Mouse (Mus musculus) heart, embryonic 16.5 days (tissue): ENCODE results near the gene Rnf168. TPM values are rescaled to one million over a fixed set of nuclear protein-coding genes. Genes with fewer than 3 reads are reported as not detected.

Experiments used
- ATAC-seq: fragments of 200-750 bp; cut with Nextera tagmentation; replicated peaks from 2 replicates; pipeline ENCODE4 v1.8.0; 2017; ENCODE audit warnings: moderate number of reproducible peaks; ENCODE audit not compliant: insufficient read depth, low FRiP score; ENCODE audit errors: extremely low read depth
- H3K27ac ChIP-seq: fragments of 300-500 bp; sonication (generic); 2 replicates; pipeline ENCODE4 v1.5.1; 2014; ENCODE audit warnings: mild to moderate bottlenecking, low read length, control low read depth, moderate library complexity
- H3K27me3 ChIP-seq: fragments of 300-500 bp; sonication (generic); 2 replicates; pipeline ENCODE4 v1.6.1; 2014; ENCODE audit warnings: low read length, mixed read lengths; ENCODE audit not compliant: control insufficient read depth, insufficient read depth
- H3K36me3 ChIP-seq: fragments of 300-500 bp; sonication (generic); 2 replicates; pipeline ENCODE4 v1.6.1; 2014; ENCODE audit not compliant: control insufficient read depth, insufficient read depth
- H3K4me1 ChIP-seq: fragments of 300-500 bp; sonication (generic); 2 replicates; pipeline ENCODE4 v1.6.1; 2014; ENCODE audit warnings: low read length, mixed read lengths; ENCODE audit not compliant: control insufficient read depth, insufficient read depth
- H3K4me2 ChIP-seq: fragments of 300-500 bp; sonication (generic); 2 replicates; pipeline ENCODE4 v1.6.1; 2014; ENCODE audit warnings: low read depth, mild to moderate bottlenecking, control low read depth, low read length
- H3K4me3 ChIP-seq: fragments of 300-500 bp; sonication (generic); 2 replicates; pipeline ENCODE4 v1.5.1; 2014; ENCODE audit warnings: mild to moderate bottlenecking, control low read depth, low read length
- H3K9ac ChIP-seq: fragments of 300-500 bp; sonication (generic); 2 replicates; pipeline ENCODE4 v1.6.1; 2014; ENCODE audit warnings: low read length, control low read depth
- H3K9me3 ChIP-seq: fragments of 300-500 bp; sonication (generic); replicated peaks from 2 replicates; pipeline ENCODE4 v1.6.1; 2016; ENCODE audit warnings: low read length; ENCODE audit not compliant: control insufficient read depth
- WGBS: fragments of 180-500 bp; shearing (Covaris S2); extraction: QIAGEN DNeasy Blood & Tissue Kit; methylation state at CpG from one replicate; pipeline ENCODE4 v1.1.7; 2014; 5-methylcytosine and 5-hydroxymethylcytosine counted together
- polyA plus RNA-seq: library from polyadenylated mRNA; unstranded; fragments of >200 nt; fragmentation: Nextera tagmentation; extraction: Ambion mirVana; gene quantifications from 2 replicates; pipeline ENCODE4 v1.2.1, GENCODE M21; 2015

Gene Rnf168
- polyA plus RNA-seq, 1 experiment from 2014 or later: 17.3 TPM

DNA sequence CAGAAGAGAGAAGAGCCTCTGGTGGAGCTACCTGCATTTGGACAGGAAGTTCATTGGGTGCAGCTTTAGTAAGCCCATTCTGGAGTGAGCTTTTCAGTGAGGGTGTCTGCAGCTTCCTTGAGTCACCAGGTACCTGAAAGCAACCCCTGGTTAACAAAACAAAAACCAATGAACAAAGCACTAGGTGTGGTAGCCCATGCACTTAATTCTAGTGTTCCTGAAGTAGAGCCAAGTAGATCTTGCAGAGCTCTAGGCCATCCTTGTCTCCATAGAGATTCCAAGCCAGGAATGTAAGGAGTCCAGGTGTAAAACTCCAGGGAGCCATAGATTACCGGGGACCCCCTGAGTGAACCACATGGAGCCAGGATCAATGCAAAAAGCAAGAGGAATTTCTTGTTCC lies 25.8 kb downstream of the Rnf168 start:
- H3K9me3 ChIP-seq: no peaks in the 10 kb centered on the region
- H3K36me3 ChIP-seq: peaks cover 25% of the 10 kb centered on the region
- no peak overlapping the region for H3K4me3 ChIP-seq
- no peaks in the 10 kb centered on the region for H3K4me1 ChIP-seq
- no peak overlapping the region for H3K9ac ChIP-seq
- WGBS: 41% methylated on average over 1 of the region's 1 CpGs
- H3K27ac ChIP-seq: no peak overlapping the region
- H3K27me3 ChIP-seq: no peaks in the 10 kb centered on the region
- ATAC-seq: no peak
- no peak overlapping the region for H3K4me2 ChIP-seq

GRCm38 (mm10) chr16:32303886-32304285 lies 26.6 kb downstream of the Rnf168 start:
- Histone ChIP-seq H3K27me3 (no peaks in the 10 kb centered on the region), H3K9ac (no peak overlapping the region), H3K4me1 (no peaks in the 10 kb centered on the region), H3K4me3 (no peak overlapping the region), H3K27ac (no peak overlapping the region), H3K9me3 (no peaks in the 10 kb centered on the region), H3K36me3 (peaks cover 17% of the 10 kb centered on the region), H3K4me2 (no peak overlapping the region)
- WGBS: 81% methylated on average over 7 of the region's 7 CpGs
- no peak for ATAC-seq

DNA sequence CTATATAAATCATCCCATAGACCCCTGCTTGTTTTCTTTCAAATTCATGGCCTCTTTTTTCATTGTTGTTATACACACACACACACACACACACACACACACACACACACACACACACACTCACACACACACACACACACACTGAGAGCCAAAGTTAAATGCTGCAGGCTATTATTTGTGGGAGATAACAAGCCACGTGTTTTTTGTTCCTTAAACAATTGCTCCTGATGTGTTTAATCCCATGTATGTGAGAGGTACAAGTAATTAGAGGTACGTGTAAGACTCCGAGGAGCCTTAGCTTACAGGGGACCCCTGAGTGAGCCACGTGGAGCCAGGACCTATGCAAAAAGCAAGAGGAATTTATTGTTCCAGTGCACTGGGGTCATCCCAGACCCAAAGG lies 34.7 kb downstream of the Rnf168 start:
- Histone ChIP-seq H3K4me2 (no peak overlapping the region), H3K27me3 (no peaks in the 10 kb centered on the region), H3K9ac (no peak overlapping the region), H3K36me3 (no peaks in the 10 kb centered on the region), H3K9me3 (no peaks in the 10 kb centered on the region), H3K27ac (no peak overlapping the region), H3K4me1 (0 out of 2 replicates have a peak, but pooled peaks cover 4% of the 10 kb centered on the region), H3K4me3 (no peak overlapping the region)
- ATAC-seq: no peak
- 78% methylated on average over 4 of the region's 4 CpGs for whole genome bisulfite sequencing

GRCm38 (mm10) chr16:32312386-32312785 lies 35.1 kb downstream of the Rnf168 start:
- Histone ChIP-seq H3K27ac (no peak overlapping the region), H3K36me3 (no peaks in the 10 kb centered on the region), H3K4me1 (0 out of 2 replicates have a peak, but pooled peaks cover 5% of the 10 kb centered on the region), H3K4me3 (no peak overlapping the region), H3K27me3 (no peaks in the 10 kb centered on the region), H3K9me3 (no peaks in the 10 kb centered on the region), H3K4me2 (no peak overlapping the region), H3K9ac (no peak overlapping the region)
- 42% methylated on average over 5 of the region's 5 CpGs for WGBS
- no peak for ATAC-seq

GRCm38 (mm10) chr16:32312859-32313258 lies 35.6 kb downstream of the Rnf168 start:
- 71% methylated on average over 4 of the region's 4 CpGs for WGBS
- no peak overlapping the region for H3K4me2 ChIP-seq
- H3K27me3 ChIP-seq: no peaks in the 10 kb centered on the region
- no peak overlapping the region for H3K27ac ChIP-seq
- no peak overlapping the region for H3K9ac ChIP-seq
- no peaks in the 10 kb centered on the region for H3K36me3 ChIP-seq
- H3K4me1 ChIP-seq: 0 out of 2 replicates have a peak, but pooled peaks cover 5% of the 10 kb centered on the region
- no peak for ATAC-seq
- H3K4me3 ChIP-seq: no peak overlapping the region
- H3K9me3 ChIP-seq: no peaks in the 10 kb centered on the region

- Histone ChIP-seq H3K4me3 (no peak overlapping the region), H3K36me3 (no peaks in the 10 kb centered on the region), H3K4me2 (no peak overlapping the region), H3K4me1 (0 out of 2 replicates have a peak, but pooled peaks cover 5% of the 10 kb centered on the region), H3K9ac (no peak overlapping the region), H3K27me3 (no peaks in the 10 kb centered on the region), H3K9me3 (no peaks in the 10 kb centered on the region), H3K27ac (no peak overlapping the region)
- ATAC-seq: no peak
- 57% methylated on average over 2 of the region's 2 CpGs for WGBS
These were observed 39.3 kb downstream of the Rnf168 start for GRCm38 (mm10) chr16:32316601-32317000.

GRCm38 (mm10) chr16:32323953-32324352 lies 46.7 kb downstream of the Rnf168 start:
- Histone ChIP-seq H3K36me3 (no peaks in the 10 kb centered on the region), H3K27me3 (no peaks in the 10 kb centered on the region), H3K27ac (no peak overlapping the region), H3K9ac (no peak overlapping the region), H3K9me3 (no peaks in the 10 kb centered on the region), H3K4me3 (no peak overlapping the region), H3K4me1 (no peaks in the 10 kb centered on the region), H3K4me2 (no peak overlapping the region)
- no peak for ATAC-seq
- 24% methylated on average over 7 of the region's 7 CpGs for WGBS

DNA sequence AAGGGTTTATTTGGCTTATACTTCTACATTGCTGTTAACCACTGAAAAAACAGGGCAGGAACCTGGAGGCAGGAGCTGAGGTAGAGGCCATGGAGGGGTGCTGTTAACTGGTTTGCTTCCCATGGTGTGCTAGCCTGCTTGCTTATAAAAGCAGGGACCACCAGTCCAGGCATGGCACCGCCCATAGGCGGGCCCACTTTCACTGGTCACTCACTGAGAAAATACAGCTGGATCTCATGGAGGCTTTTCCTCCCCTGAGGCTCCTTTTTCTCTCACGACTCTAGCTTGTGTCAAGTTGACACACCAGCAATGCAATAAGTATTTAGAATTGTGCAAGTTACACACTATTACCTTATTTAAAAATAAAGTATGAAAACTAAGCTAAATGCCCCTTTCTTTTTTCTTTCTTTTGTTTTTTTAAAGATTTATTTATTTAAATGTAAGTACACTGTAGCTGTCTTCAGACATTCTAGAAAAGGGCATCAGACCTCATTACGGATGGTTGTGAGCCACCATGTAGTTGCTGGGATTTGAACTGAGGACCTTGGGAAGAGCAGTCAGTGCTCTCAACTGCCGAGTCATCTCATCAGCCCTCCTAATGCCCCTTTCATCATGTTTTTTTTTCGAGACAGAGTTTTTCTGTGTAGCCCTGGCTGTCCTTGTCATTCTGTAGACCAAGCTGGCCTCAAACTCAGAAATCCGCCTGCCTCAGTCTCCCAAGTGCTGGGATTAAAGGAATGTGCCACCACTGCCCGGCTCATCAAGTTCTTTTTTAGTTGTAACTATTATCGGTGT lies 53.8 kb downstream of the Rnf168 start:
- Histone ChIP-seq H3K4me1 (peaks cover 8% of the 10 kb centered on the region), H3K9ac (peak overlapping the region; percentile 99; the same call in 1 of the 2 replicates), H3K4me2 (peak overlapping the region; percentile 52), H3K36me3 (no peaks in the 10 kb centered on the region), H3K9me3 (no peaks in the 10 kb centered on the region), H3K27me3 (no peaks in the 10 kb centered on the region), H3K27ac (no peak overlapping the region), H3K4me3 (peak overlapping the region; percentile 26)
- no peak for ATAC-seq
- 49% methylated on average over 9 of the region's 9 CpGs for WGBS

- Histone ChIP-seq H3K9me3 (no peaks in the 10 kb centered on the region), H3K4me1 (peaks cover 17% of the 10 kb centered on the region), H3K27me3 (no peaks in the 10 kb centered on the region), H3K4me2 (peak within 1 kb of the TSS; percentile 52), H3K27ac (peak within 1 kb of the TSS; percentile 88), H3K36me3 (no peaks in the 10 kb centered on the region), H3K4me3 (peak within 1 kb of the TSS; percentile 80), H3K9ac (peak within 1 kb of the TSS; percentile 99)
- ATAC-seq: peak; percentile 98
- WGBS: under 1% methylated on average over 51 of the region's 52 CpGs
These were observed 54.8 kb downstream of the Rnf168 start, which contains the start of gene Ubxn7 for GRCm38 (mm10) chr16:32332040-32332555. TSS of gene Ubxn7 (plus strand) at chr16:32332257.
